Mouse (Mus musculus): ENCODE results near the gene Fancc. TPM values are rescaled to one million over a fixed set of nuclear protein-coding genes. Genes with fewer than 3 reads are reported as not detected.
A peak's percentile ranks its signal among the peaks of the same experiment; 100 is the strongest.

The Fancc gene
- polyA plus RNA-seq, 1 experiment from 2014 or later: 7.9 TPM

GRCm38 (mm10) chr13:63297933-63298332 is 199.1 kb downstream of the Fancc start:
- POLR2A ChIA-PET: no interaction called here
- ATAC-seq: no peak
- CTCF ChIA-PET: interaction anchor here (1.5 kb wide), 1 partner anchor 251 kb away, joined by 5 read pairs; no protein-coding TSS in a partner anchor

DNA sequence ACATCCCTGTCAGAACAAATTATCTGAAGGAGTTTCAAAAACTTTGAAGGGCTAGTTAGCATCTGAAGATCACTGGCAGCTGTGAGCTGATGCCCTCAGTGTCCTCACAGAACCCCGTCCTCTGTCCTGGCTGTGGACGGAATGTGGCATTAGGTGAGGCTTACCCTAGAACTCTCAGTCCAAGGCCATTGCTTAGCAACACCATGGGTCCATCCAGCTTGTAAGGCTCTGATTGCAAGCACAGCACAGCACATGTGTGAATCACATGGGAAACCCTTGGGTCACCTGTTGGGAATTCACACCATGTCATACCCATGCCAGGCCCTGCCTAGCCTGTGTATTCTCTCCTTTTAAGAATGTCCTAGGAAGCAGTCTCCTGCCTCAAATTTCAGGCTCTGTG is 200.1 kb downstream of the Fancc start:
- H3K27me3 ChIP-seq: no peaks in the 10 kb centered on the region
- in situ Hi-C loops (cut with MboI; ENCODE audit: low pct_unique_long_range_greater_than_20kb): no loop called here
- DNase-seq (ENCODE audit: low read depth, low spot score) (no peak), ATAC-seq (no peak)
- POLR2A ChIA-PET: no interaction called here
- CTCF ChIA-PET: interaction anchor here (2.0 kb wide), 1 partner anchor 10 kb away, joined by 6 read pairs; no protein-coding TSS in a partner anchor
- no peak for TF ChIP-seq CTCF (IDR thresholded peaks at IDR 0.05)

More at GRCm38 (mm10) chr13:63297933-63298332, 199.1 kb downstream of the Fancc start:
- no peak for TF ChIP-seq CTCF (IDR thresholded peaks at IDR 0.05)
- no peaks in the 10 kb centered on the region for H3K27me3 ChIP-seq
- no peak for DNase-seq (ENCODE audit: low read depth, low spot score)
- in situ Hi-C loops (cut with MboI; ENCODE audit: low pct_unique_long_range_greater_than_20kb): no loop called here

DNA sequence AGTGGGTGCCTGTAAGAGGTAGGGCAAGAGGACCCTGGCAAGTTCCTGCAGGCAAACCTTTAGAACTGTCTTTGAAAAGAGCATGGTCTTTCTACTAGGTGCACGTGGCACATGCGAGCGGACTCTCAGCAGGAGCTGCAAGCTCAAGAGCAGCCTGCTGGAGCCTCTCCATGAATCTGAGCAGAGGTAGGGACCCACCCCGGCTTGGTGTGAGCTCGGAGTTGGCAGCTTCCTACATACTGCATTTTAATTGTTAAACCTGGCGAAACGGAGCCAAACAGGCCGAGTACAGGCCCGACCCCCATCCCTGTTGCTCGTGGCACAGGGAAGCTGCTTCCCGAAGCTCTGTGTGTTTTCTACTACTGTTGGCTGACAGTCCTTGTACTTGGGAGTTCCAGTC is 200.8 kb downstream of the Fancc start:
- CTCF ChIA-PET: interaction anchor here (2.0 kb wide), 1 partner anchor 11 kb away, joined by 6 read pairs; no protein-coding TSS in a partner anchor
- POLR2A ChIA-PET: interaction anchor here (0.6 kb wide), 1 partner anchor 9 kb away, joined by 3 read pairs; no protein-coding TSS in a partner anchor
- DNase-seq (ENCODE audit: low read depth, low spot score) (no peak), ATAC-seq (no peak)
- no peaks in the 10 kb centered on the region for H3K27me3 ChIP-seq
- no peak for TF ChIP-seq CTCF (IDR thresholded peaks at IDR 0.05)
- in situ Hi-C loops (cut with MboI; ENCODE audit: low pct_unique_long_range_greater_than_20kb): no loop called here

- no peaks in the 10 kb centered on the region for H3K27me3 ChIP-seq
- ChIA-PET CTCF (interaction anchor here (1.0 to 1.5 kb wide), 2 partner anchors 12 to 248 kb away, joined by 4 to 7 read pairs; no protein-coding TSS in a partner anchor), POLR2A (interaction anchor here (1.0 to 1.1 kb wide), 2 partner anchors 18 to 53 kb away, joined by 3 read pairs; no protein-coding TSS in a partner anchor)
- in situ Hi-C loops (cut with MboI; ENCODE audit: low pct_unique_long_range_greater_than_20kb): no loop called here
- no peak for DNase-seq (ENCODE audit: low read depth, low spot score)
- peak; percentile 42 for ATAC-seq
- TF ChIP-seq CTCF (IDR thresholded peaks at IDR 0.05): no peak
Observed at GRCm38 (mm10) chr13:63294359-63295193, 202.5 kb downstream of the Fancc start.

DNA sequence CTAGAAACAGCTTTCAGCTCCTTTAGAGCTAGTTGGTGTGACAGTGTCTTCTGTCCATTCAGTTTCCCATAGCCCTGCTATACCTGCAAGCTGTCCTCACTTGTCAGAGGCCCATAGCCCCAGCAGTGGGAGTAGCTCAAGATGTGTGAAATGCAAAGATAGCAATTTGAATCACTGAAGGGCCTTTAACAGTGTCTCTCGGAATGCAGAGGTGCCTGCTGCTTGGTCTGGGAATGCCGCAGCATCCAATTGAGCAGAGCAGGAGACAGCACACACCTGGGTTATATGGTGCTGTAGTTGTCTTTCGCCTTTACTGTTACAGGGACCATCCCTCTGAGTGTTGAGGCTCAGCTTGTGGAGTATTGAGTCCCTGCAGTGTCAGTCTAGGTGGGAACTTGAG is 203.4 kb downstream of the Fancc start:
- DNase-seq (ENCODE audit: low read depth, low spot score) (no peak), ATAC-seq (no peak)
- in situ Hi-C loops (cut with MboI; ENCODE audit: low pct_unique_long_range_greater_than_20kb): no loop called here
- TF ChIP-seq CTCF (IDR thresholded peaks at IDR 0.05): no peak
- H3K27me3 ChIP-seq: no peaks in the 10 kb centered on the region
- POLR2A ChIA-PET: interaction anchor here (1.1 kb wide), 1 partner anchor 53 kb away, joined by 3 read pairs; no protein-coding TSS in a partner anchor
- CTCF ChIA-PET: no interaction called here

DNA sequence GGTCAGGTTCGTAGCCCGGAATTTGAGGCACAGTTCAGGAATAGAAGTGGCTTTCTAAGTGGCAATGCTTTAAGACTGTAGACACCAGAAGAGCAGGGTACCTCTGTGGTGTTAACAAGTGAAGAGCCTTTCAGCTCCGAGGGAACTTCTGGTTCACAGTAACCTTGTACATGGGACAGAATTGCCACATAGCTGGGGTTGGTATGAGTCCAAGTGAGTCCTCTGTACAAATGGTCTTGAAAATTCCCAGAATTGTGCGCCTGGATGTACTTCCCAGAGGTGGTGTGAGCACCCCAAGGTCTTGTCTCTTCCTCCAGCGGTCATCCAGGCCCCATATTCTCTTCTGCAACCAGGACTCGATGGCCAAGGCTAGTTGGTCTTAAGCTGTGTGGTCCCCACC is 206.1 kb downstream of the Fancc start:
- H3K27me3 ChIP-seq: no peaks in the 10 kb centered on the region

DNA sequence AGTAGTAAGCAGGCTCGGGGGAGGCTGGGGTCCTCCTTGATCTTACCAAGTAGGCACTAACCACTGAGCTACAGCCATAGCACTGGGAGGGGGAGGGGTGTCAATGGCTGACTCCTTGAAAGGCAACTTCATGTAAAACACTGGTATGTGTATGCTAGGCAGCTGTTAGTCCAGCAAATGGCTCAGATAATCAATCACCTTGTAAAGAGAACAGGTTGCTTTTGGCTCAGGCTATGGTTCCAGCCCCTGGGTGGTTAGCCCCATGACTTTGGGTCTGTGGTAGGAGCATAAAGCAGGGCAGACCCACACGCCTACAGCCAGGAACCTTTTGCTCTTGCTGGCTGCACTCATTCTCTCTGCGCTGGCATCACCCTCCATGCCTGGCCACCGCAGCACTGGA is 207.0 kb downstream of the Fancc start:
- H3K27me3 ChIP-seq: no peaks in the 10 kb centered on the region
- ChIA-PET POLR2A (interaction anchor here (1.3 kb wide), 1 partner anchor 45 kb away, joined by 3 read pairs; no protein-coding TSS in a partner anchor), CTCF (interaction anchor here (1.7 kb wide), 1 partner anchor 37 kb away, joined by 5 read pairs; no protein-coding TSS in a partner anchor)
- in situ Hi-C loops (cut with MboI; ENCODE audit: low pct_unique_long_range_greater_than_20kb): no loop called here
- no peak for TF ChIP-seq CTCF (IDR thresholded peaks at IDR 0.05)
- ATAC-seq: no peak
- DNase-seq (ENCODE audit: low read depth, low spot score): no peak

More for the DNA sequence above, 206.1 kb downstream of the Fancc start:
- POLR2A ChIA-PET: interaction anchor here (1.2 to 1.3 kb wide), 2 partner anchors 46 to 50 kb away, joined by 3 read pairs; no protein-coding TSS in a partner anchor
- no peak for ATAC-seq
- in situ Hi-C loops (cut with MboI; ENCODE audit: low pct_unique_long_range_greater_than_20kb): no loop called here
- no peak for TF ChIP-seq CTCF (IDR thresholded peaks at IDR 0.05)
- CTCF ChIA-PET: interaction anchor here (1.7 kb wide), 1 partner anchor 38 kb away, joined by 5 read pairs; no protein-coding TSS in a partner anchor
- DNase-seq (ENCODE audit: low read depth, low spot score): no peak

- no peaks in the 10 kb centered on the region for H3K27me3 ChIP-seq
- CTCF ChIA-PET: interaction anchor here (1.2 to 1.7 kb wide), 2 partner anchors 11 to 37 kb away, joined by 3 to 5 read pairs; no protein-coding TSS in a partner anchor
- DNase-seq (ENCODE audit: low read depth, low spot score) (no peak), ATAC-seq (no peak)
- TF ChIP-seq CTCF (IDR thresholded peaks at IDR 0.05): no peak
- POLR2A ChIA-PET: no interaction called here
- in situ Hi-C loops (cut with MboI; ENCODE audit: low pct_unique_long_range_greater_than_20kb): no loop called here
Observed at GRCm38 (mm10) chr13:63289687-63290086, 207.4 kb downstream of the Fancc start.

DNA sequence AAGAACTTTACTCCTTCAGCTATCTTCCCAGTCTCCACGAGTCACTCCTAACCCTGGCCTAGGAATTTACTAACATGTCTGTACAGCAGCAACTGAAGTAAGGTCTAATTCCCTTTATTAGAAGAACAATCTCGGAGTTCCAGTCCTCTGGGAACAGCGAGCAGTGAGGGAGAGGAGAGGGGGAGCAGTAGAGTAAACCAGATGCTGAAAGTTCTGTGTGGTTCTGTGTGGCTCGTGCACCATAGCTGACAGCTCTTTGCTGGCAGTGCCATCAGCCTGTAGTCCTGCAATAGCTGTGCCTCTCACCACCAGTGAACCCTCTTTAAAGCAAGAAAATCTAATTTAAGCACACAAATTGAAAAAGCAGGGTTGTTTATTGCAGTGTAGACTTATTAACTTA is 207.9 kb downstream of the Fancc start:
- no peak for ATAC-seq
- no peaks in the 10 kb centered on the region for H3K27me3 ChIP-seq
- no peak for DNase-seq (ENCODE audit: low read depth, low spot score)
- CTCF ChIA-PET: interaction anchor here (1.2 kb wide), 1 partner anchor 11 kb away, joined by 3 read pairs; no protein-coding TSS in a partner anchor
- in situ Hi-C loops (cut with MboI; ENCODE audit: low pct_unique_long_range_greater_than_20kb): no loop called here
- POLR2A ChIA-PET: interaction anchor here (1.0 kb wide), 1 partner anchor 142 kb away, joined by 3 read pairs; no protein-coding TSS in a partner anchor
- no peak for TF ChIP-seq CTCF (IDR thresholded peaks at IDR 0.05)

DNA sequence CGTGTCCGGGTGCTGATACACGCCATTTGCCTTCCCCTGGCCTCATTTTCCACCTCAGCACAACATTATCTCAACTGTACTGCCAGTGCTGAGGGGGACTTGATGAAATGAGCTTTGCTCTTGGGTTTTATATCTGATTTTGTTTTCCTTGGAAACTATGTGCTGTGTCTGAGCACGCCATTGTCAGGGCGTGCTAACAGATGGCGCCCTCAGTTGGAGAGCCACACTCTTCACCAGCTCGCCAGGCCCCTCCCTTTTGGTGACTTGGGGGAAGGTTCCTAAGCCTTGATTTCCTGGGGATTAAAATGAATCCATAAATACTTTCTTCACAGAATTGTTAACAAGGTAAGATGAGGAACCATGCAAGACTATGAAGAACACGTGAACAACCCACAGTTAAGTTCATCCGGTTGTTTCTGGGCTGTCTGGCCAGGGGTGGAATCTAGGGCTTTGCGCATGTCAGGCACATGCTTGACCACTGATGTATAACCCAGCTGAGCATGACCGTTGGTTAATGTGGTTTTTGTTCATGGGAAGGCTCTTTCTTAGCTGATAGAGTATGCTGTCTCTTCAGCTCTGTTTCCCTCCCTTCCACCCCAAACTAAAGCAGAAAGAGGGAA is 210.5 kb downstream of the Fancc start:
- H3K27me3 ChIP-seq: no peaks in the 10 kb centered on the region
- DNase-seq (ENCODE audit: low read depth, low spot score) (peak; percentile 76), ATAC-seq (peak; percentile 70)
- in situ Hi-C loops (cut with MboI; ENCODE audit: low pct_unique_long_range_greater_than_20kb): no loop called here
- TF ChIP-seq CTCF (IDR thresholded peaks at IDR 0.05): no peak
- ChIA-PET CTCF (interaction anchor here (0.9 to 1.1 kb wide), 4 partner anchors 18 to 241 kb away, joined by 3 read pairs; no protein-coding TSS in a partner anchor), POLR2A (interaction anchor here (0.6 to 1.1 kb wide), 4 partner anchors 10 to 241 kb away, joined by 3 to 6 read pairs (median 3); no protein-coding TSS in a partner anchor)
